Mouse (Mus musculus): ENCODE measurements around the gene Acy3.

DNA sequence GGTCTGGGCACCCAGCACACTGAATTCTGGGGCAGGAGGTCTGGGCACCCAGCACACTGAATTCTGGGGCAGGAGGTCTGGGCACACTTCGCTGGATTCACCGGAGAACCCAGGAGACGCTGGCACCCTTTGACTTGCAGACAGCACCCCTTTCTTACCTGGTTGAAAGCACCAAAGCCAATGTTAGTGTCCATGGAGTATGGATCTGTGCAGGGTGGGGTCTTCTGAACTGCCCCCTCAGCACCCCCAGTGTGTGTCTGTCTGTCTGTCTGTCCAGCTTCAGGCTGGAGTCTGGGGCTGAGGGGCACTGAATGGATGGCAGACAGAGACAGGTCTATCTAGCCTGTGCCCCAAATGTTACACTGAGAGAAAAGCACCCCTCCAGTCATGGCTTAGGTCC lies 5.2 kb downstream of the Acy3 start:
- no peak for TF ChIP-seq EP300 (IDR thresholded peaks at IDR 0.05; ENCODE audit: low read depth)
- TF ChIP-seq CTCF (IDR thresholded peaks at IDR 0.05; ENCODE audit: low read depth) = no peak

All from liver, embryonic 14.5 days (tissue).